Mouse (Mus musculus): ENCODE results near the gene Dcun1d4.

GRCm38 (mm10) chr5:73468462-73469433 lies 12.1 kb upstream of the Dcun1d4 start:
- TF ChIP-seq CTCF (IDR thresholded peaks at IDR 0.05; ENCODE audit: control insufficient read depth, insufficient read depth, low read length): no peak
- TF ChIP-seq POLR2A (IDR thresholded peaks at IDR 0.05; ENCODE audit: borderline replicate concordance, control insufficient read depth, low read depth, low read length): no peak

Measured in bone marrow, adult 2 months (tissue).